Mouse (Mus musculus): ENCODE measurements around the gene Dtx3. TPM values are rescaled to one million over a fixed set of nuclear protein-coding genes. Genes with fewer than 3 reads are reported as not detected.
"Not testable (repeated sequence)": the region's sequence is repeated elsewhere in the genome, so short reads cannot be mapped to it uniquely, and the experiment has no call there.

Dtx3 gene
- polyA plus RNA-seq, 2 experiments = 157 to 565 TPM

DNA sequence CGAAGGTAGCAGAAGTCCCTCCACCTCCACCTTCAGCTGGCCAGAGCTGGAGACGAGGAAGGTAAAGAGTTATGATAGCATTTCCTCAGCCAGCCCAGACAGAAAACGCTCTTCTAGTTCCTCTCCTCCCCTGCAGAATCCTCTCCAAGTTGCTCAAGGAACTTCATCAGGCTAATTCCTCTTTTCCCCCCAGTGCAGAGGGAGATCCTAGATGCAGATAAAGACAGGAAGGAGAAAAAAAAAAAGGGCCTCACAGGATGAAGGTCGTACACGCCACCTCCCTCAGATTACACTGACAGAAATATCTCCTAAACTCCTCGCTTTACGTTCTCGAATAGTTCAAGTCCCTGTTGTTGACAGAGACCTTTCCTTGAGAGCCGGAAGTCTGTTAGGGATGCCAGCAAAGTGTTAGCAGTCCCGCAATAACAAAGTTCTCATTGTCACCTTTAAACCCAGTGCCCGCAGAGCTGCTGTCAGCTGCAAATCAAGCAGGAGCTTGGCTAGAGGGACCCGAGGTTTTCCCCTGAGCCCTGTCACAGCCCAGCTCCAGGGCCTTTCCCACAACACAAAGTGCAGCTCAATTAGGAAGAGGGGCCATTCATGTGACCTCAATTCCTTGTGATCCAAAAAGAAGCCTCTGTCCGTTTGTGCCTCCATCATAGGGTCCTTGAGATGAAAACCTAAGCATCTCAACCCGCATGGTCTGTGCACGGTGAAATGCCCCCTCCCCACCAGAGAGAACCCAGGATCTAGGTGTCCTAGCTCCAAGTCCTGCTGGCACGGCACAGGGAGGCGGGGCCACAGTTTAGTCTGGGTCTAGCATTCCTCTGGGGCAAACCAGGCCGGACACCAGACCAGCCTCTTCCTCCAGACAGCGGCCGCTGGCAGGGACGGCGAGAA lies 850 bp downstream of the Dtx3 start:
- ATAC-seq (ENCODE audit: low FRiP score, low read depth) = 0 out of 2 replicates have a peak, but pooled peaks have one; percentile 1
- H3K4me3 ChIP-seq (replicated peaks; ENCODE audit: low read length) = peak overlapping the region; percentile 90
- peaks cover 29% of the 10 kb centered on the region for H3K4me1 ChIP-seq (ENCODE audit: control insufficient read depth, insufficient read depth, low read length)
- H3K27me3 ChIP-seq (ENCODE audit: control insufficient read depth, insufficient read depth, low read length) = no peaks in the 10 kb centered on the region
- peak overlapping the region; percentile 93 for H3K27ac ChIP-seq (replicated peaks; ENCODE audit: low read depth, low read length)
- WGBS = 12% methylated on average over 22 of the region's 22 CpGs
- peak overlapping the region; percentile 73 for H3K4me2 ChIP-seq (replicated peaks; ENCODE audit: low read depth, low read length, severe bottlenecking)
- TF ChIP-seq POLR2A (IDR thresholded peaks at IDR 0.05; ENCODE audit: borderline replicate concordance, extremely low read depth, insufficient read depth, insufficient read length) = no peak
- no peak for DNase-seq (ENCODE audit: low spot score)
- H3K9me3 ChIP-seq (ENCODE audit: control insufficient read depth, low read length) = no peaks in the 10 kb centered on the region
- H3K9ac ChIP-seq (ENCODE audit: low read depth, low read length, severe bottlenecking) = peak overlapping the region; percentile 93
- peaks cover 48% of the 10 kb centered on the region for H3K36me3 ChIP-seq (ENCODE audit: control insufficient read depth, insufficient read depth, low read length)

DNA sequence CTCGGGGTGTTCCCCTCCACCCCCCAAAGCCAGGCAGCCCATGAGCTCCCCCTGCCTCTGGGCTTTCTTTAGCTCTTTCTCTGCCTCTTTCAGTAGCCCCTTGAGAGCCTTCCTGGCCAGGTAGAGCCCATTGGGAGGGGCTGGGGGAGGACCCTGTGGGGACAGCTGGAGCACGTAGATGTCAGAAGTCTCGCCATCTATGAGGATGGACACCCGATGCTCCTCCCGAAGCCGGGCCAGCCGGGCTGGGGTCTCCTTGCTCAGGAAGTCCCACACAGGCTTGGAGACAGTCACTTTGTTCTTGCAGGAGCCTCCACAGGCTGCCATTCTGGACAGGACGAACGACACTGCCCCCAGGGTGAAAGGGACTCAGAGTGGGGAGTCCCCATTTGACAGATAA lies 2.5 kb downstream of the Dtx3 start:
- no peak for TF ChIP-seq POLR2A (IDR thresholded peaks at IDR 0.05; ENCODE audit: borderline replicate concordance, extremely low read depth, insufficient read depth, insufficient read length)
- 74% methylated on average over 9 of the region's 9 CpGs for WGBS
- no peak overlapping the region for H3K4me2 ChIP-seq (replicated peaks; ENCODE audit: low read depth, low read length, severe bottlenecking)
- peaks cover 29% of the 10 kb centered on the region for H3K4me1 ChIP-seq (ENCODE audit: control insufficient read depth, insufficient read depth, low read length)
- ATAC-seq (ENCODE audit: low FRiP score, low read depth) (no peak), DNase-seq (ENCODE audit: low spot score) (no peak)
- H3K9ac ChIP-seq (ENCODE audit: low read depth, low read length, severe bottlenecking) = no peak overlapping the region
- H3K4me3 ChIP-seq (replicated peaks; ENCODE audit: low read length) = no peak overlapping the region
- no peak overlapping the region for H3K27ac ChIP-seq (replicated peaks; ENCODE audit: low read depth, low read length)
- no peaks in the 10 kb centered on the region for H3K9me3 ChIP-seq (ENCODE audit: control insufficient read depth, low read length)
- no peaks in the 10 kb centered on the region for H3K27me3 ChIP-seq (ENCODE audit: control insufficient read depth, insufficient read depth, low read length)
- H3K36me3 ChIP-seq (ENCODE audit: control insufficient read depth, insufficient read depth, low read length) = peaks cover 31% of the 10 kb centered on the region

DNA sequence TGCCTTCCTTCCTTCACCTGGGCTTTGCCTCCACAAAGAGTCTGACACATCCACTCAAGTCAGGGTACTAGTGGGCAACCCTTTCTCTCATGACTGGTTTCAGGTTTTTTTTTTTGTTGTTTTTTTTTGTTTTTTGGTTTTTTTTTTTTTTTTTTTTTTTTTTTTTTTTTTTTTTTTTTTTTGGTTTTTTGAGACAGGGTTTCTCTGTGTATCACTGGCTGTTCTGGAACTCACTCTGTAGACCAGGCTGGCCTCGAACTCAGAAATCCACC lies 3.5 kb downstream of the Dtx3 start:
- H3K9me3 ChIP-seq (ENCODE audit: control insufficient read depth, low read length); ATAC-seq (ENCODE audit: low FRiP score, low read depth); H3K4me2 ChIP-seq (replicated peaks; ENCODE audit: low read depth, low read length, severe bottlenecking); H3K27ac ChIP-seq (replicated peaks; ENCODE audit: low read depth, low read length); H3K27me3 ChIP-seq (ENCODE audit: control insufficient read depth, insufficient read depth, low read length); H3K4me3 ChIP-seq (replicated peaks; ENCODE audit: low read length); H3K9ac ChIP-seq (ENCODE audit: low read depth, low read length, severe bottlenecking); DNase-seq (ENCODE audit: low spot score): not testable (repeated sequence)
- WGBS = 65% methylated on average over 1 of the region's 1 CpGs
- H3K4me1 ChIP-seq (ENCODE audit: control insufficient read depth, insufficient read depth, low read length) = peaks cover 34% of the 10 kb centered on the region
- peaks cover 29% of the 10 kb centered on the region for H3K36me3 ChIP-seq (ENCODE audit: control insufficient read depth, insufficient read depth, low read length)

DNA sequence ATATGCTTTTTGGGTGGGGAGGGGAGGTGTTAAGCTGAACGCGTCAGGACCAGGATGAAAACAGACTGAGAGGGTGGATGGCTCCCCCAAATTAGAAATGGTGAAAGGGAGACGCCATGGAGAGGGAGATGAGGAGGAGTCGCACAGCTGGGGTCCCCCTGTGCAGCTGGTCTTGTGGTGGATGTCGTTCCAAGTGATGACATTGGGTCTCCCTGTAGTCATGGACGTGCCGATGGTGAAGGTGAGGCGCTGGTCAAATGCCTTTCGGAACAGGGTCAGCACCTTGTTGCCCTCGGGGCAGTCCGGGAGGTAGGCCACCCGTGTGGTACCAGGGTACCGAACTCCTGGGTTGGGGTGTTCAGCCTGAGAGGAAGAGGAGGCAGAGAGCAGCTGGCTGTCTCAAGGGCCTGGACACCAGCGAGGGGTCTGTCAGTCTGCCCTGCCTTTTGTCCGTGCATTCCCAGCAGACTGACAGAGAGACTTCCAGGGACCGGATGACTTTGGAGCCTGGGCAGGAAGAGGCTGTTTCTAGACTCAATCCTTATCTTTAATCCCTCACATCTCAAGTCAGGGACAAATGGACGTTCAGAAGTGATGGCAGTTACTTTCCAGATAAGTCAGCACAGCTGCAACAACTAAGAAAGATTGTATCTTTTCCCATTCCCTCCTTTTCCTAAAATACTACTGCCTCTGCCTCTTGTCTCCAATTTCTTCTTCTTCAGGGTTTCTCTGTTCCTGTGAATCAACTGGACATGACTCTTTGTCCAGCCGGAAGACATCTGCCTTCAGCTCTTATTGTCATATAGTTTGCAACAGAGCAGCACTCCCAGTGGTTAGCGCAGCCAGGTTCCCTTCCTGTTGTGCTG lies 4.1 kb downstream of the Dtx3 start:
- Histone ChIP-seq H3K4me2 (replicated peaks; ENCODE audit: low read depth, low read length, severe bottlenecking) (no peak overlapping the region), H3K4me3 (replicated peaks; ENCODE audit: low read length) (no peak overlapping the region), H3K9ac (ENCODE audit: low read depth, low read length, severe bottlenecking) (no peak overlapping the region), H3K4me1 (ENCODE audit: control insufficient read depth, insufficient read depth, low read length) (peaks cover 30% of the 10 kb centered on the region), H3K9me3 (ENCODE audit: control insufficient read depth, low read length) (no peaks in the 10 kb centered on the region), H3K27ac (replicated peaks; ENCODE audit: low read depth, low read length) (no peak overlapping the region), H3K27me3 (ENCODE audit: control insufficient read depth, insufficient read depth, low read length) (no peaks in the 10 kb centered on the region), H3K36me3 (ENCODE audit: control insufficient read depth, insufficient read depth, low read length) (peaks cover 35% of the 10 kb centered on the region)
- WGBS = 82% methylated on average over 19 of the region's 19 CpGs
- DNase-seq (ENCODE audit: low spot score) (no peak), ATAC-seq (ENCODE audit: low FRiP score, low read depth) (no peak)
- TF ChIP-seq POLR2A (IDR thresholded peaks at IDR 0.05; ENCODE audit: borderline replicate concordance, extremely low read depth, insufficient read depth, insufficient read length) = no peak

DNA sequence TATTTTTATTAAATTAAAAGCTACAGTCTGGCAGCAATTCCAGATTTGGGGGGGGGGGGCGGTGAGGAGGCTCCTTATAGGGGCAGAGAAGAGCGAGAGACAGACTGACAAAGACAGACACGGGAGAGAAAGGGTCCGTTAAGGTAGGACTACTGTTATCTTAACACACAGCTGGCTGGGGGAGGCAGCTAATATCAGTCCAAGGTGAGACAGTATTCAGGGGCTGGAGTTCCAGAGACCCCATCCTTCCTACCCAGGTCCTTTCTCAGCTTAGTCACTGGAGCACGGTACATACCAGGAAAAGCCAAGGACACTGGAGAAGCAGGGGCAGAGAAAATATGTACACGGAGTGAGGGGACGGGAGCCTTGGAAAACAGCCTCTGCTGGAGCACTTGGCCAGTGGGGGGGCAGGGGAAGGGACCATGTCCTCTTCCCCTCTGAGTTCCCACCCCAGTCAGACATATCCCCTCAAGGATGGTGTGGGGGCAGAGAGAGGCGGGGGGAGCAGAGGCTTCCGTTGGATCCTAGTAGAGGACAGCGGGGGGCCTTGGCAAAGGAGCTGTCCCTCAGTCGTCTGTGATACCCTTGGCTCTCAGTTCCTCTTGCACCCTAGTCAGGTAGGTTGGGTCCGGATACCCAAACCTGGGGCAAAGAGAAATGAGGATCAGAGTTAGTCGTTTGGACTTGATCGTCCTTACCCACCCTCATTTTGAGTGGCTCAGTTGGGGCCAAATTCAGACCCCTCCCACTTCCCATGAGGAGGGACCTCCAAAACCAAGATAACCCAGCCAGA lies 4.9 kb downstream of the Dtx3 start:
- no peak for TF ChIP-seq POLR2A (IDR thresholded peaks at IDR 0.05; ENCODE audit: borderline replicate concordance, extremely low read depth, insufficient read depth, insufficient read length)
- Histone ChIP-seq H3K4me1 (ENCODE audit: control insufficient read depth, insufficient read depth, low read length) (peaks cover 29% of the 10 kb centered on the region), H3K4me2 (replicated peaks; ENCODE audit: low read depth, low read length, severe bottlenecking) (peak overlapping the region; percentile 95), H3K9ac (ENCODE audit: low read depth, low read length, severe bottlenecking) (peak overlapping the region; percentile 69; the same call in 1 of the 2 replicates), H3K9me3 (ENCODE audit: control insufficient read depth, low read length) (no peaks in the 10 kb centered on the region), H3K4me3 (replicated peaks; ENCODE audit: low read length) (peak overlapping the region; percentile 82), H3K27me3 (ENCODE audit: control insufficient read depth, insufficient read depth, low read length) (no peaks in the 10 kb centered on the region), H3K36me3 (ENCODE audit: control insufficient read depth, insufficient read depth, low read length) (peaks cover 43% of the 10 kb centered on the region), H3K27ac (replicated peaks; ENCODE audit: low read depth, low read length) (peak overlapping the region; percentile 92)
- 48% methylated on average over 13 of the region's 14 CpGs for WGBS
- no peak for DNase-seq (ENCODE audit: low spot score)
- ATAC-seq (ENCODE audit: low FRiP score, low read depth) = no peak

Measured in limb, embryonic 14.5 days (tissue).